Mouse (Mus musculus) C2C12 (cell line): ENCODE results near the gene Nqo2.

Source experiments
- CTCF ChIP-seq: IDR thresholded peaks from one replicate; pipeline ENCODE4 v1.5.1; 2011; ENCODE audit not compliant: control insufficient read depth, insufficient read depth, insufficient read length
- USF1 ChIP-seq: IDR thresholded peaks from one replicate; pipeline ENCODE4 v1.6.1; 2011; ENCODE audit warnings: low read depth, mild to moderate bottlenecking, control low read depth, moderate library complexity

GRCm38 (mm10) chr13:34036726-34037125, 72.2 kb downstream of the Nqo2 start:
- TF ChIP-seq CTCF: no peak
- no peak for TF ChIP-seq USF1
